Mouse (Mus musculus): ENCODE results near the gene Sh2d3c. TPM values are rescaled to one million over a fixed set of nuclear protein-coding genes. Genes with fewer than 3 reads are reported as not detected.

Sh2d3c gene
- polyA plus RNA-seq, 1 experiment from 2014 or later = 46.2 TPM

- Histone ChIP-seq H3K27ac (ENCODE audit: low read length) (no peak overlapping the region), H3K9me3 (ENCODE audit: control insufficient read depth, low read length) (no peaks in the 10 kb centered on the region), H3K4me2 (ENCODE audit: low read depth, low read length) (no peak overlapping the region), H3K9ac (ENCODE audit: low read length) (no peak overlapping the region), H3K4me3 (ENCODE audit: low read length) (no peak overlapping the region), H3K4me1 (replicated peaks; ENCODE audit: control insufficient read depth, insufficient read depth, low read length) (peaks cover 7% of the 10 kb centered on the region), H3K27me3 (ENCODE audit: control insufficient read depth, insufficient read depth, low read depth, low read length) (no peaks in the 10 kb centered on the region), H3K36me3 (ENCODE audit: control insufficient read depth, insufficient read depth, low read length) (peaks cover 57% of the 10 kb centered on the region)
- ATAC-seq (ENCODE audit: low read depth) = no peak
- WGBS = 94% methylated on average over 6 of the region's 6 CpGs
Measured at GRCm38 (mm10) chr2:32706971-32707370, 13.9 kb upstream of the Sh2d3c start.

- no peak for ATAC-seq (ENCODE audit: low read depth)
- Histone ChIP-seq H3K27me3 (ENCODE audit: control insufficient read depth, insufficient read depth, low read depth, low read length) (no peaks in the 10 kb centered on the region), H3K36me3 (ENCODE audit: control insufficient read depth, insufficient read depth, low read length) (peaks cover 50% of the 10 kb centered on the region), H3K27ac (ENCODE audit: low read length) (no peak overlapping the region), H3K4me2 (ENCODE audit: low read depth, low read length) (no peak overlapping the region), H3K9me3 (ENCODE audit: control insufficient read depth, low read length) (no peaks in the 10 kb centered on the region), H3K4me1 (replicated peaks; ENCODE audit: control insufficient read depth, insufficient read depth, low read length) (peaks cover 9% of the 10 kb centered on the region), H3K9ac (ENCODE audit: low read length) (no peak overlapping the region), H3K4me3 (ENCODE audit: low read length) (no peak overlapping the region)
- 30% methylated on average over 3 of the region's 3 CpGs for WGBS
Measured at GRCm38 (mm10) chr2:32708643-32709042, 12.2 kb upstream of the Sh2d3c start.

GRCm38 (mm10) chr2:32709521-32710137 lies 11.2 kb upstream of the Sh2d3c start:
- Histone ChIP-seq H3K4me2 (ENCODE audit: low read depth, low read length) (no peak overlapping the region), H3K27me3 (ENCODE audit: control insufficient read depth, insufficient read depth, low read depth, low read length) (no peaks in the 10 kb centered on the region), H3K9ac (ENCODE audit: low read length) (no peak overlapping the region), H3K27ac (ENCODE audit: low read length) (no peak overlapping the region), H3K36me3 (ENCODE audit: control insufficient read depth, insufficient read depth, low read length) (peaks cover 44% of the 10 kb centered on the region), H3K4me3 (ENCODE audit: low read length) (no peak overlapping the region), H3K9me3 (ENCODE audit: control insufficient read depth, low read length) (no peaks in the 10 kb centered on the region), H3K4me1 (replicated peaks; ENCODE audit: control insufficient read depth, insufficient read depth, low read length) (peaks cover 15% of the 10 kb centered on the region)
- ATAC-seq (ENCODE audit: low read depth) = no peak
- 88% methylated on average over 20 of the region's 20 CpGs for WGBS

- Histone ChIP-seq H3K36me3 (ENCODE audit: control insufficient read depth, insufficient read depth, low read length) (peaks cover 38% of the 10 kb centered on the region), H3K4me3 (ENCODE audit: low read length) (no peak overlapping the region), H3K9me3 (ENCODE audit: control insufficient read depth, low read length) (no peaks in the 10 kb centered on the region), H3K27me3 (ENCODE audit: control insufficient read depth, insufficient read depth, low read depth, low read length) (no peaks in the 10 kb centered on the region), H3K9ac (ENCODE audit: low read length) (no peak overlapping the region), H3K4me1 (replicated peaks; ENCODE audit: control insufficient read depth, insufficient read depth, low read length) (peaks cover 15% of the 10 kb centered on the region), H3K4me2 (ENCODE audit: low read depth, low read length) (no peak overlapping the region), H3K27ac (ENCODE audit: low read length) (no peak overlapping the region)
- no peak for ATAC-seq (ENCODE audit: low read depth)
- WGBS = 86% methylated on average over 5 of the region's 5 CpGs
Measured at GRCm38 (mm10) chr2:32710425-32710824, 10.4 kb upstream of the Sh2d3c start.

- WGBS = 23% methylated on average over 9 of the region's 9 CpGs
- H3K4me3 ChIP-seq (ENCODE audit: low read length) = peak overlapping the region; percentile 70
- H3K4me1 ChIP-seq (replicated peaks; ENCODE audit: control insufficient read depth, insufficient read depth, low read length) = peaks cover 15% of the 10 kb centered on the region
- peak overlapping the region; percentile 78; the same call in 1 of the 2 replicates for H3K27ac ChIP-seq (ENCODE audit: low read length)
- peak overlapping the region; percentile 82 for H3K4me2 ChIP-seq (ENCODE audit: low read depth, low read length)
- no peaks in the 10 kb centered on the region for H3K9me3 ChIP-seq (ENCODE audit: control insufficient read depth, low read length)
- peak overlapping the region; percentile 88 for H3K9ac ChIP-seq (ENCODE audit: low read length)
- no peaks in the 10 kb centered on the region for H3K27me3 ChIP-seq (ENCODE audit: control insufficient read depth, insufficient read depth, low read depth, low read length)
- no peak for ATAC-seq (ENCODE audit: low read depth)
- peaks cover 33% of the 10 kb centered on the region for H3K36me3 ChIP-seq (ENCODE audit: control insufficient read depth, insufficient read depth, low read length)
Measured at GRCm38 (mm10) chr2:32711301-32712056, 9.4 kb upstream of the Sh2d3c start.

- Histone ChIP-seq H3K4me1 (replicated peaks; ENCODE audit: control insufficient read depth, insufficient read depth, low read length) (peaks cover 15% of the 10 kb centered on the region), H3K27ac (ENCODE audit: low read length) (peak overlapping the region; percentile 78), H3K4me3 (ENCODE audit: low read length) (peak overlapping the region; percentile 70), H3K9ac (ENCODE audit: low read length) (peak overlapping the region; percentile 88), H3K9me3 (ENCODE audit: control insufficient read depth, low read length) (no peaks in the 10 kb centered on the region), H3K36me3 (ENCODE audit: control insufficient read depth, insufficient read depth, low read length) (peaks cover 28% of the 10 kb centered on the region), H3K27me3 (ENCODE audit: control insufficient read depth, insufficient read depth, low read depth, low read length) (no peaks in the 10 kb centered on the region), H3K4me2 (ENCODE audit: low read depth, low read length) (peak overlapping the region; percentile 82)
- WGBS = 0% methylated on average over 41 of the region's 41 CpGs
- ATAC-seq (ENCODE audit: low read depth) = peak; percentile 41
Measured at GRCm38 (mm10) chr2:32712108-32712551, 8.7 kb upstream of the Sh2d3c start.

- Histone ChIP-seq H3K4me1 (replicated peaks; ENCODE audit: control insufficient read depth, insufficient read depth, low read length) (peaks cover 15% of the 10 kb centered on the region), H3K27ac (ENCODE audit: low read length) (peak overlapping the region; percentile 97), H3K9ac (ENCODE audit: low read length) (peak overlapping the region; percentile 88), H3K27me3 (ENCODE audit: control insufficient read depth, insufficient read depth, low read depth, low read length) (no peaks in the 10 kb centered on the region), H3K4me2 (ENCODE audit: low read depth, low read length) (peak overlapping the region; percentile 82), H3K36me3 (ENCODE audit: control insufficient read depth, insufficient read depth, low read length) (peaks cover 26% of the 10 kb centered on the region), H3K4me3 (ENCODE audit: low read length) (peak overlapping the region; percentile 70), H3K9me3 (ENCODE audit: control insufficient read depth, low read length) (no peaks in the 10 kb centered on the region)
- 0% methylated on average over 30 of the region's 44 CpGs for WGBS
- peak; percentile 93 for ATAC-seq (ENCODE audit: low read depth)
Measured at GRCm38 (mm10) chr2:32712586-32712933, 8.3 kb upstream of the Sh2d3c start.

- H3K4me3 ChIP-seq (ENCODE audit: low read length) = peak within 1 kb of the TSS; percentile 70
- WGBS = under 1% methylated on average over 46 of the region's 79 CpGs
- H3K27ac ChIP-seq (ENCODE audit: low read length) = peak within 1 kb of the TSS; percentile 97
- no peaks in the 10 kb centered on the region for H3K9me3 ChIP-seq (ENCODE audit: control insufficient read depth, low read length)
- H3K4me2 ChIP-seq (ENCODE audit: low read depth, low read length) = peak within 1 kb of the TSS; percentile 82
- peaks cover 20% of the 10 kb centered on the region for H3K36me3 ChIP-seq (ENCODE audit: control insufficient read depth, insufficient read depth, low read length)
- ATAC-seq (ENCODE audit: low read depth) = peak; percentile 89
- peaks cover 15% of the 10 kb centered on the region for H3K4me1 ChIP-seq (replicated peaks; ENCODE audit: control insufficient read depth, insufficient read depth, low read length)
- H3K27me3 ChIP-seq (ENCODE audit: control insufficient read depth, insufficient read depth, low read depth, low read length) = no peaks in the 10 kb centered on the region
- peak within 1 kb of the TSS; percentile 88 for H3K9ac ChIP-seq (ENCODE audit: low read length)
Measured at GRCm38 (mm10) chr2:32712934-32713817, 7.7 kb upstream of the Sh2d3c start, which contains the start of gene Cdk9. Cdk9 (minus strand) TSS chr2:32713076.

Data from lung, embryonic 16.5 days (tissue).